Mouse (Mus musculus) cerebellum, postnatal 14 days (tissue): ENCODE data around the gene Lrmda.

Experiments
- DNase-seq, 2 experiments: peaks; one replicate each; pipeline ENCODE4 v3.0.0; 2021; ENCODE audit warnings: mixed read lengths in 2 of 2

Gene Lrmda

DNA sequence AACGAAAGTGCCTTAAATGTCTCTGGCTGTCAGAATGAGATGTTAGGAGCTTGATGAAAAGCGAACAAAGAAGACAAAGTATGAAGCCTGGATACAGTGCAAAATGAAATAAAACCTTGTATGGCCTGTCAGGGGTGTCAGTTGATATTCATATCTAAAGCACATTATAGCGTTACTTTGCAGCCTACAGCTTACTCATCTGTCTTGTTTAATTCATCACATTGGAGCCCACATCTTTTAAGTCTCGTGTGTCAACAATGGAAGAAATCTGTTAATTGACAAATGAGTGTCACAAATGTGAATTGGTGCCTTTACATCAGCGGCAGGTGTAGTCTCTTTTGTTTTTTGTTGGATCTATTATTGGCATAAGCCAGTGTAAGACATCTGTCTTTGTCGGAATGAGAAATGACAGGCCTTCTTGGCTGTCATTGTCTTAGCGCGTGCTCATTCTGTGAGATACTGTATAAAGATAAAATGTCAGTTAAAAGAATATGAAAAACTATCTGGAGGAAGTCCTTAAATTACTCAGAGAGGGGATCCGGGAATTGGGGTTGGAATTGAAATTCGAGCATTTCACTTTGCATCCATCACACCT, 26.8 kb downstream of the Lrmda start:
- no peak for DNase-seq

DNA sequence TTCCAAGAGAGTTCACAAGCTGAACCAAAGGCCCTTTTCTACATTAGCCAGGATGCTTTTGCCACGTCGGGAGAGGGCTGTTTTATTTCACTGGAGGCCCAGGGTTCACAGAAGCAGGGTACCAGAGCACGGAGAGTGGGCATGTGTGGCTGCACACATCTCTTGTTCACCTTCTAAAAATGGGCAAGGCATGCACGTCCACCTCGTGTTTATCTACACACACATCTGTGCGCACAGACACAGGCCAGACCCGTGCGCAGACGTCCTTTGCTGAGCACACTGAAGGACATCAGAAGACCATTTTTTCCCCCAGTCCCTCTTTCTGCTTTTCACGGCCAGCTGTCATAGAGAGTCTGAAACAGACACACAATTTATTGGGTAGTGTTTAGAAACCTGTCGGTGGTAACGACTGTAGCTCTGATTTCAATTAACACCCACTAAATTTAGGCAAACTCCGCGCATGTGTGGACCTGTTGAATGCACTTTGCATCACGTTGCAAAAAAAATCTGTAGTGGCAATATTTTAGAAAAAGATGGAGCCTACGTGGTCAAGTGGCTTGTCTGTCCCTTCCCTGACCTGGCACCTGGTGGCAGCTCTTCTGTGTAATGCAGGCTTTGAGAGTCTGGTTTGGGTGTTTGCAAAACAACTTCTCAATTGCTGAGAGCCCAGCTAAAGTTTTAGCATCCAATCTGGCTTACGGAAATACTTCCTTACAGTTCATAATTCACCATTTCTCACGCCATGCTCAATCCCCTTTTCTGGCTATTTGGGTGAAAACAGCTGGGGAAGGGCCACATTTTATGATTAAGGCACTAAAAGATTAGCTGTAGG, 28.8 kb downstream of the Lrmda start:
- DNase-seq, result no peak

DNA sequence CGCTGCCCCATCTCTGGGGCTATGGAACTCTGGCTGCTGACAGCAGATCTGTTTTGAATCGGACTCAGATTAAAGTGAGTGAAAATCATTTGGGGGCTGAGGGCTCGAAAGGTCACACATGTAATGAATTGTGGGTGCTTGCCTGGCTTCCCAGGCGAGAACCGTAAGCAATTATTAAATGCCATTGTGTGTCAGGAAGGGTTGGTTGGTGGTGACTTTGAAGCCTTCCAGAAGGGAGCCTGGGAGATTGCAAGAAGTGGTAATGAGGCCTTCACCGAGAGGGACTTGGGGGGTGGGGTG, 29.3 kb downstream of the Lrmda start:
- no peak for DNase-seq

- no peak for DNase-seq
These were observed 29.8 kb downstream of the Lrmda start for GRCm38 (mm10) chr14:22049282-22049681.

DNA sequence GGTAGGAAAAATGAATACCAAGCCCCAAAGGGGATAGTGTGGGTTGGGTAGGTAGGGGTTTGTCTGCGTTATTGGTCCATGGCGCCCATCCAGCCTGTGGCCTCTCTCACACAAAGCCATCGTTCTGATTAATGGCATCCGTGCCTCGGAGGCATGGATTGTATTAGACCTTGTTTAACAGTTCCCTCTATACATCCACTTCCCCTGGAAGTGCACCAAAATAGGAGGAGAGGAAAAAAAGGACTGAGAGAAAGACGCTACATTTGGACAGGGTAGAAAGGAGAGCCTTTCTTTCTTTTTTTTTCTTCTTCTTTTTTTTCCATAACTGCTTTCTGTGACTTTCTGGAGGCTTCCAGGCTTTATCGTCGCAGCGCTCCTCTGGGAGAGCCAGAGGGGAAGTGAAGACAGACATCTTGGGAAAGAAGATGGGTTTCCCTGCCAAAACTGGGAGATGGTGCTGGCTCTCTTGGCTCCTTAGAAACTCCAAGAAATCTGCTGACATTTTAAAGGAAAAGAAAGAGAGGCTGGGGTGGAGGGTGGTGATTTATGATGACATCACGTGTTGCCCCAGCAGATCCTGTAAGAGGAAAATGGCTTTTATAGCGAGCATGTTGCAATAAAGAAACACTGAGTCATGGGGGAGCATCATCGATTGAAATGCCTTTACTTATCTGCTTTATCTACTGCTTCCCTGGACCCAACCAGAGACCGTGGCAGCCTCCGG, 32.6 kb downstream of the Lrmda start:
- DNase-seq, result no peak

GRCm38 (mm10) chr14:22055630-22056029, 36.1 kb downstream of the Lrmda start:
- DNase-seq, result no peak

DNA sequence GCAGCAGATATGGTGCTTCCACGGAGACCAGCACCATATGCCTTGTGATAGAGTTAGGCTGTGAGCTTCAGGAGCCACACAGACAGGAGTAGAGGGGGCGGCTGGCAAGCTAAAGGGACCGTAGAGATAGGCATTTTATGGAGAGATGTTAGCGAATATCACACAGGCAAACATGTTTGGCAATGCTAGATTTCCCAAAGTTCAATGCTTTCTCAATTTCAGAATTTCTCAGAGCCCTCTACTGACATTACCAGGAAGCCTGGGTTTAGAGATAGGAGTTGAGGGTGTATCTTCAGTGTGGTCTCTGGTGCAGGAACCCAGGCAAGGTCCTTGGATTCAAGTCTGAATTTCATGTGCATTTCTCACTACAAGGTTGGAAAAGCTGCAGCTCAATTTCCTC, 36.7 kb downstream of the Lrmda start:
- no peak for DNase-seq

- no peak for DNase-seq
These were observed 39.2 kb downstream of the Lrmda start for GRCm38 (mm10) chr14:22058729-22059128.

GRCm38 (mm10) chr14:22059348-22059861, 39.9 kb downstream of the Lrmda start:
- DNase-seq, result no peak

DNA sequence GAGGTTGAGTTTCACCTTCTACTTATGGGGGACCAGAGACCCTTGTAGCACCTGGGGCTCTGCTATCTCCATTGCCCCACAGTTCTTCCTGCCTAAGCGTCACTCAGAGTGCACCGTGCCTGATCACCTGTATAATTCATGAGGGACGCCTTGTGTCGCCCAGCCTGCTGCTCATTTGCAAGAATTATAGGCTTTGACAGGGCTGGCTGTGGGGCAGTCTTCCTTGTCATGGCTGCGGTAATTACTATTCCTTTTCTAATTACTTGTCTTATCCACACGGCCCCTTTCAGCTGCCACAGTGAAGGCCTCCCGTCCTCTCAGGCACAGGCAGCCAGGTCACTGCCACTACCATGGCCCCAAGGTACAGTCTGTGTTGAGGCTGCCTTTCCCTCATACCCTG, 41.3 kb downstream of the Lrmda start:
- DNase-seq, result no peak

GRCm38 (mm10) chr14:22062117-22062855, 42.8 kb downstream of the Lrmda start:
- no peak for DNase-seq

GRCm38 (mm10) chr14:22069169-22069568, 49.7 kb downstream of the Lrmda start:
- no peak for DNase-seq

DNA sequence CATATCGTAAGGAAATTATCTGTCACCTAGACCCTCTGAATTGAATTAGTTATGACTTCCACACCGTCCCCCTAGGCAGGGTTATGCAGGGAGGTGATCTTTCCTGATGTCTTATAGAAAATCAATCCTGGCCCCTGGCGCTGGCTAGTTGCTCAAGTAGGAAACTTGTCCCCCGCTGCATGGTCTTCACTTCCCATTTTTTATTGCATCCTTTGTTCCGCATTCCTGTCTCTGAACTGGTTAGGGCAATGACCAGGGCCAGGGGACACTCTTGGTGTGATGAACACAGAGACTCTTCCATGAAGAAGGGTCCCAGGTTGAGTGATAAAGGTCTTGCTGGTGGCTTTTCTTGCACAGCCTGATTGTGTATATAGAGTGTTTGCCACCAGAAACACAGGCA, 53.9 kb downstream of the Lrmda start:
- no peak for DNase-seq

DNA sequence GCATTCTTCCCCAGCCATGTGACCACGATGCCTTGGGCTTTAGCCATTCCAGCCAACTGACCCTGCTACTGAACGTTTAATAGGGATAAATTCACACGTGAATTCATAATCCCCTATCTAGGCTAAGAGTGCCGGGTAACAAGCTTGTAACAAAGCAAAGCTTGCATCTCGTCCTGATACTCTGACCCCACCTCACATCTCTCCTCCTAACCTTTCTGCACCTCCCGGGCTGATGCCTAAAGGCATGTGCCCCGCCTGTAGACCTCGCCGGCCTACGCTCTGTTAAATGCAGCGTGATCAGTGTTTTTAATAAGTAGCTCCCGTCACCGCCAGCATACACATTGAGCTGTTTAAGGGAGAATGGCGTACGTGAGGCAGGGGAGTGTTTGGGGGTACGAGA, 54.7 kb downstream of the Lrmda start:
- DNase-seq, result no peak

GRCm38 (mm10) chr14:22083931-22084330, 64.4 kb downstream of the Lrmda start:
- no peak for DNase-seq

DNA sequence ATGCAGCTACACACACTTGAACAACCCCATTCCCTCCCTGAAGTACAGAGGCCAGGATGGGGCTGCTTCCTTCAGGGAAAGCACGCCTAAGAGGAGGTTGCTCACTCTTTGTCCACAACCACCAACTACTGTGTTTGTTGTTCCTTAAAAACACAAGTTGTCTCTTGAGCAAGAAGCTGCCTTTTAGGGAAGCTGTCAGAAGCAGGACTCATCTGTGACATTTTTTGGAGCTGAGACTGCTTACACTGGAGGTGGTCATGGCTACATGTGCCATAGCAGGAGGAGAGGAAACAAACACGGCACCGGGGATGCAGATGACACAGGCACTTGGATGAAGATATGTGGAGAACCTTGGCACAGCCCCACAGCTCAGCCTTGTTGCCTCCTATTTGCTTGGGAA, 65.9 kb downstream of the Lrmda start:
- DNase-seq, result no peak

- DNase-seq, result no peak
These were observed 69.1 kb downstream of the Lrmda start for GRCm38 (mm10) chr14:22088604-22089003.

- no peak for DNase-seq
These were observed 69.8 kb downstream of the Lrmda start for GRCm38 (mm10) chr14:22089331-22089730.

GRCm38 (mm10) chr14:22089866-22090470, 70.5 kb downstream of the Lrmda start:
- DNase-seq, result no peak

DNA sequence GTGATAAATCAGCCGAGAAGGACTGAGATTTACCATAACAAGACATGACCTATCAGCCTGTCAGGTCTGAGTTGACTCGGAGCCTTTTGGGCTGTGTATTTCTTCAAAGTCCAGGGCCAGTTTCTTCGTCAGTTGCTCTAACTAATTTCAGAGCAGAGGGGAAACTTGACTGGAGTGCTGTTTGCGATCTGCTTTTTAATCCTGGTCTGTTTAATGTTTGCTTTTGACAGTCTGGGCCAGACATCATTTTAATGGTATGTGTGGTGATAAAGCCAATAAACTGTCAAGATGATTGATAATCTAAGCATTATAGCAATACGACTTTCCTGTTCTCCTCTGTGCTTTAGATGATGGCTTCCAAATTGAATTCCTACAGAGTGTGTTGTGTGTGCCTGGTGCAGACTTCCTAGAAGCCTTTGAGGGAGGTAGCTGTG, 71.3 kb downstream of the Lrmda start:
- no peak for DNase-seq

DNA sequence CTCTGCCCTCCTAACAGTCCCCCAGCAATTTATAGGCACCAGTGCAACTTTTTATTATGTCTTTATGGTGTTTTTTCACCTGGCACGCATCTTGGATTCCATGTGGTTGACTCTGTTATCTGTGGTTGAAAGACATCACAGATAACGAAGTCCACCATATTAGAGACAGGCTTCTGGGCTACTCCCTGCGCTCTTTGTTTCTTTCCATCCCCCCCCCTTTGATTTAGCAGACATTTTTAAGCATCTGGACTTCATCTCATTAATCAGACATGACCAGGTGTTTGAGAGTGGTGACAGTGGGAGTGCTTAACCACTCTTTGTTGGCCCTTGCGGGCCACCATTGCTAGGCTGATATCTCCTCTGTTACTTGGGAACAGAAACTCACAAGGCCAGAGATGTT, 71.8 kb downstream of the Lrmda start:
- DNase-seq, result no peak

GRCm38 (mm10) chr14:22093124-22093523, 73.6 kb downstream of the Lrmda start:
- no peak for DNase-seq
